Mouse (Mus musculus): ENCODE results near the gene Tnf.

The Tnf gene

GRCm38 (mm10) chr17:35173329-35173728 lies 28.5 kb downstream of the Tnf start:
- no peak for DNase-seq (ENCODE audit: low spot score)

GRCm38 (mm10) chr17:35172445-35173234 lies 29.2 kb downstream of the Tnf start:
- DNase-seq (ENCODE audit: low spot score): no peak

GRCm38 (mm10) chr17:35168541-35169207 lies 33.1 kb downstream of the Tnf start:
- DNase-seq (ENCODE audit: low spot score): peak; percentile 87

- DNase-seq (ENCODE audit: low spot score): no peak
Measured at GRCm38 (mm10) chr17:35167794-35168193, 34.0 kb downstream of the Tnf start.

GRCm38 (mm10) chr17:35166352-35167035 lies 35.3 kb downstream of the Tnf start:
- DNase-seq (ENCODE audit: low spot score): peak; percentile 81

- DNase-seq (ENCODE audit: low spot score): no peak
Measured at GRCm38 (mm10) chr17:35165451-35166155, 36.2 kb downstream of the Tnf start.

GRCm38 (mm10) chr17:35164568-35165450 lies 37.0 kb downstream of the Tnf start, which contains the start of gene Prrc2a:
Gene Prrc2a (minus strand): TSS chr17:35164897.
- peak; percentile 99 for DNase-seq (ENCODE audit: low spot score)

- DNase-seq (ENCODE audit: low spot score): peak; percentile 11
Measured at GRCm38 (mm10) chr17:35164218-35164567, 37.6 kb downstream of the Tnf start.

GRCm38 (mm10) chr17:35163326-35164081 lies 38.3 kb downstream of the Tnf start:
- peak; percentile 15 for DNase-seq (ENCODE audit: low spot score)

- no peak for DNase-seq (ENCODE audit: low spot score)
Measured at GRCm38 (mm10) chr17:35162730-35163129, 39.1 kb downstream of the Tnf start.

GRCm38 (mm10) chr17:35162121-35162520 lies 39.7 kb downstream of the Tnf start:
- DNase-seq (ENCODE audit: low spot score): no peak

GRCm38 (mm10) chr17:35161421-35161820 lies 40.4 kb downstream of the Tnf start:
- no peak for DNase-seq (ENCODE audit: low spot score)

GRCm38 (mm10) chr17:35159638-35160037 lies 42.2 kb downstream of the Tnf start:
- DNase-seq (ENCODE audit: low spot score): no peak

- no peak for DNase-seq (ENCODE audit: low spot score)
Measured at GRCm38 (mm10) chr17:35158850-35159593, 42.8 kb downstream of the Tnf start.

- no peak for DNase-seq (ENCODE audit: low spot score)
Measured at GRCm38 (mm10) chr17:35157661-35158175, 44.1 kb downstream of the Tnf start.

GRCm38 (mm10) chr17:35157254-35157653 lies 44.6 kb downstream of the Tnf start:
- no peak for DNase-seq (ENCODE audit: low spot score)

GRCm38 (mm10) chr17:35156461-35157200 lies 45.2 kb downstream of the Tnf start:
- DNase-seq (ENCODE audit: low spot score): no peak

GRCm38 (mm10) chr17:35155451-35155850 lies 46.4 kb downstream of the Tnf start:
- no peak for DNase-seq (ENCODE audit: low spot score)

GRCm38 (mm10) chr17:35154616-35155015 lies 47.2 kb downstream of the Tnf start:
- no peak for DNase-seq (ENCODE audit: low spot score)

All from embryo, embryonic 10.5 days (tissue).